Mouse (Mus musculus): ENCODE results near the gene Sdf2l1.
A peak's percentile ranks its signal among the peaks of the same experiment; 100 is the strongest.

The Sdf2l1 gene

GRCm38 (mm10) chr16:17124119-17124870, 7.9 kb downstream of the Sdf2l1 start:
- no peak for DNase-seq (ENCODE audit: low spot score)

- DNase-seq (ENCODE audit: low spot score) = no peak
Measured at GRCm38 (mm10) chr16:17121569-17121968, 10.6 kb downstream of the Sdf2l1 start.

GRCm38 (mm10) chr16:17117309-17117799, 14.8 kb downstream of the Sdf2l1 start:
- no peak for DNase-seq (ENCODE audit: low spot score)

- DNase-seq (ENCODE audit: low spot score) = peak; percentile 58
Measured at GRCm38 (mm10) chr16:17110771-17111743, 21.1 kb downstream of the Sdf2l1 start, which contains the start of gene Ppil2. Gene Ppil2, minus strand, starts transcription at chr16:17111257.

GRCm38 (mm10) chr16:17104600-17104999, 27.6 kb downstream of the Sdf2l1 start:
- DNase-seq (ENCODE audit: low spot score) = no peak

GRCm38 (mm10) chr16:17102630-17103220, 29.5 kb downstream of the Sdf2l1 start:
- DNase-seq (ENCODE audit: low spot score) = no peak

GRCm38 (mm10) chr16:17096938-17097337, 35.2 kb downstream of the Sdf2l1 start:
- no peak for DNase-seq (ENCODE audit: low spot score)

- DNase-seq (ENCODE audit: low spot score) = no peak
Measured at GRCm38 (mm10) chr16:17088346-17088745, 43.8 kb downstream of the Sdf2l1 start.

GRCm38 (mm10) chr16:17086669-17087193, 45.5 kb downstream of the Sdf2l1 start:
- no peak for DNase-seq (ENCODE audit: low spot score)

GRCm38 (mm10) chr16:17086241-17086640, 45.9 kb downstream of the Sdf2l1 start:
- DNase-seq (ENCODE audit: low spot score) = no peak

- no peak for DNase-seq (ENCODE audit: low spot score)
Measured at GRCm38 (mm10) chr16:17085636-17086035, 46.5 kb downstream of the Sdf2l1 start.

GRCm38 (mm10) chr16:17082121-17082792, 49.9 kb downstream of the Sdf2l1 start:
- DNase-seq (ENCODE audit: low spot score) = no peak
